Comparison of ENCODE assay signal across 7 mouse cellular contexts in genomic region chr13:93989736-93990611, GRCm38 (mm10).
DNase-seq lines count a peak whose midpoint lies in the region; ATAC-seq and TF ChIP-seq lines count a peak whose summit lies in the region.

No protein-coding gene starts in this region.

- TF ChIP-seq CTCF in bone marrow macrophage, adult 2 months (IDR thresholded peaks at IDR 0.05; ENCODE audit: low read depth, low read length): no peak

- intact Hi-C loops in left cerebral cortex, postnatal 14 days (cut with DNase I): no loop called here

- peaks cover 65% of the 10 kb centered on the region for H3K4me1 ChIP-seq in bone marrow macrophage, adult 2 months (ENCODE audit: control insufficient read depth, insufficient read depth, low read length)
- no peaks in the 10 kb centered on the region for H3K4me1 ChIP-seq in hindbrain, embryonic 11.5 days (replicated peaks; ENCODE audit: control insufficient read depth, insufficient read depth, low read length)

- H3K27ac ChIP-seq in bone marrow macrophage, adult 2 months (ENCODE audit: insufficient read depth, low read depth, low read length): peak overlapping the region; percentile 78
- peak overlapping the region; percentile 82 for H3K27ac ChIP-seq in macrophage
- H3K27ac ChIP-seq in hindbrain, embryonic 11.5 days (ENCODE audit: low read depth, low read length): no peak overlapping the region

- no peaks in the 10 kb centered on the region for H3K27me3 ChIP-seq in hindbrain, embryonic 11.5 days (ENCODE audit: control insufficient read depth, insufficient read depth, low read length)

- H3K4me3 ChIP-seq in bone marrow macrophage, adult 2 months (ENCODE audit: insufficient read depth, low read length): no peak overlapping the region
- H3K4me3 ChIP-seq in macrophage (ENCODE audit: inconsistent target): no peak overlapping the region
- no peak overlapping the region for H3K4me3 ChIP-seq in hindbrain, embryonic 11.5 days (ENCODE audit: low read depth, low read length)

- no peak for TF ChIP-seq POLR2A in bone marrow macrophage, adult 2 months (IDR thresholded peaks at IDR 0.05; ENCODE audit: borderline replicate concordance, low read depth, low read length)

- H3K9me3 ChIP-seq in hindbrain, embryonic 11.5 days (ENCODE audit: control insufficient read depth, low read length): no peaks in the 10 kb centered on the region

- no peaks in the 10 kb centered on the region for H3K36me3 ChIP-seq in macrophage (ENCODE audit: inconsistent target)
- H3K36me3 ChIP-seq in hindbrain, embryonic 11.5 days (ENCODE audit: control insufficient read depth, insufficient read depth, low read length): no peaks in the 10 kb centered on the region

- WGBS in macrophage (ENCODE audit: missing documents): 53% methylated on average over 10 of the region's 11 CpGs
- 84% methylated on average over 11 of the region's 11 CpGs for WGBS in hindbrain, embryonic 11.5 days

- no peak for ATAC-seq in hindbrain, embryonic 11.5 days (ENCODE audit: low FRiP score)

- DNase-seq in T-cell, adult 2 months (ENCODE audit: low spot score): peak; percentile 45
- peak; percentile 46 for DNase-seq in kidney, adult 11 months
- no peak for DNase-seq in right cerebral cortex, postnatal 25 days
- DNase-seq in hindbrain, embryonic 11.5 days (ENCODE audit: low spot score): no peak
- DNase-seq in left cerebral cortex, postnatal 14 days (ENCODE audit: low spot score in 2 of 2): no peak

- no peak overlapping the region for H3K9ac ChIP-seq in hindbrain, embryonic 11.5 days (ENCODE audit: low read depth, low read length)

- no peaks in the 10 kb centered on the region for H3K79me2 ChIP-seq in macrophage (ENCODE audit: inconsistent target)

- no peak overlapping the region for H3K4me2 ChIP-seq in hindbrain, embryonic 11.5 days (replicated peaks; ENCODE audit: low read depth, low read length)

Comparison
In these comparisons a context has a peak if more than half of its experiments do, and no peak if none do; other contexts are left out.
1. DNase-seq: peak in T-cell, adult 2 months (single experiment) and kidney, adult 11 months (single experiment); none in right cerebral cortex, postnatal 25 days (single experiment), hindbrain, embryonic 11.5 days (single experiment) and left cerebral cortex, postnatal 14 days (0 of 2).